In genomic region chr6:87542027-87542426, GRCm38 (mm10) we compare ENCODE assay signal across 9 mouse cellular contexts. TPM values are rescaled to one million over a fixed set of nuclear protein-coding genes. Genes with fewer than 3 reads are reported as not detected.
DNase-seq lines count a peak whose midpoint lies in the region; ATAC-seq lines count a peak whose summit lies in the region.
"Had no signal": no experiment of that assay in that cellular context is flagged by ENCODE, and none has a peak within 500 bp of the region (broad histone marks: within the 10 kb centered on the region; RNA-seq: fewer than 3 reads in every experiment).

No protein-coding gene starts in this region.

- no peak overlapping the region for H3K27ac ChIP-seq in lung, embryonic 15.5 days
- no peak overlapping the region for H3K27ac ChIP-seq in midbrain, embryonic 13.5 days
- H3K27ac ChIP-seq: heart, embryonic 13.5 days had no signal

- no peaks in the 10 kb centered on the region for H3K36me3 ChIP-seq in lung, embryonic 15.5 days
- no peaks in the 10 kb centered on the region; the same call in 1 of the 2 replicates for H3K36me3 ChIP-seq in splenic B cell, adult 2 months (ENCODE audit: control insufficient read depth, insufficient read depth, low read length, poor library complexity, severe bottlenecking)
- peaks cover 5% of the 10 kb centered on the region; the same call in 1 of the 2 replicates for H3K36me3 ChIP-seq in midbrain, embryonic 13.5 days
- H3K36me3 ChIP-seq: heart, embryonic 13.5 days had no signal

- DNase-seq in gastrocnemius, adult 18-20 months (ENCODE audit: low spot score), result peak; percentile 10
- no peak for DNase-seq in gastrocnemius, postnatal 10 days
- peak; percentile 53 for DNase-seq in adrenal gland, adult 2 months
- DNase-seq in splenic B cell, adult 2 months (ENCODE audit: low read depth, low spot score), result peak; percentile 91
- DNase-seq in cerebellum, postnatal 36 days, result no peak

- no peak overlapping the region for H3K4me3 ChIP-seq in lung, embryonic 15.5 days
- H3K4me3 ChIP-seq in midbrain, embryonic 13.5 days (replicated peaks), result no peak overlapping the region
- H3K4me3 ChIP-seq: heart, embryonic 13.5 days had no signal

- no peaks in the 10 kb centered on the region for H3K4me1 ChIP-seq in lung, embryonic 15.5 days
- H3K4me1 ChIP-seq in midbrain, embryonic 13.5 days (replicated peaks), result peaks cover 13% of the 10 kb centered on the region

- no peaks in the 10 kb centered on the region for H3K9me3 ChIP-seq in lung, embryonic 15.5 days
- peaks cover 10% of the 10 kb centered on the region for H3K9me3 ChIP-seq in midbrain, embryonic 13.5 days

- 29% methylated on average over 9 of the region's 9 CpGs for WGBS in lung, embryonic 15.5 days
- WGBS in midbrain, embryonic 13.5 days, result 85% methylated on average over 9 of the region's 9 CpGs

- no peak overlapping the region for H3K9ac ChIP-seq in lung, embryonic 15.5 days
- no peak overlapping the region for H3K9ac ChIP-seq in midbrain, embryonic 13.5 days (replicated peaks)
- H3K9ac ChIP-seq: heart, embryonic 13.5 days had no signal

- H3K27me3 ChIP-seq in lung, embryonic 15.5 days, result no peaks in the 10 kb centered on the region
- no peaks in the 10 kb centered on the region for H3K27me3 ChIP-seq in splenic B cell, adult 2 months (ENCODE audit: control insufficient read depth, insufficient read depth, low read length, poor library complexity, severe bottlenecking)
- H3K27me3 ChIP-seq in midbrain, embryonic 13.5 days, result no peaks in the 10 kb centered on the region; the same call in 1 of the 2 replicates

- H3K4me2 ChIP-seq in lung, embryonic 15.5 days, result no peak overlapping the region
- H3K4me2 ChIP-seq in midbrain, embryonic 13.5 days (replicated peaks), result no peak overlapping the region
- H3K4me2 ChIP-seq: heart, embryonic 13.5 days had no signal

- peak; percentile 74 to 80 for ATAC-seq in hematopoietic stem cell, adult 5-6 weeks (replicated peaks in 1 of 2; ENCODE audit: insufficient read depth in 1 of 2, low FRiP score in 2 of 2, low TSS enrichment in 1 of 2, low read depth in 1 of 2, poor library complexity in 2 of 2, severe bottlenecking in 2 of 2)
- peak; percentile 73; the same call in 1 of the 2 replicates for ATAC-seq in lung, embryonic 15.5 days (ENCODE audit: borderline replicate concordance, extremely low read depth, low FRiP score, low TSS enrichment)
- ATAC-seq in midbrain, embryonic 13.5 days, result no peak

RNA-seq across cellular contexts. Expression of gene Arhgap25, which starts 9.0 kb away (rescaled TPM):
- under 1 TPM; 0.57 to 0.87 TPM for total RNA-seq in gastrocnemius, adult 18-20 months (2021)
- 1 to 10 TPM; 3.0 to 3.3 TPM for total RNA-seq in gastrocnemius, postnatal 10 days (2021)
- total RNA-seq in adrenal gland, adult 2 months (2021), result 1 to 10 TPM; 3.1 TPM
- polyA plus RNA-seq in adrenal gland, adult 2 months (2012; rRNA removed), result 0.39 and 0.49 TPM in 2 replicates
- total RNA-seq in hematopoietic stem cell, adult 5-6 weeks (2017), result 59.3 and 82.2 TPM in 2 replicates
- polyA plus RNA-seq in lung, embryonic 15.5 days (2015; fragmentation: Nextera tagmentation; extraction: Ambion mirVana), result 8.3 and 8.7 TPM in 2 replicates
- polyA plus RNA-seq in midbrain, embryonic 13.5 days (2015; fragmentation: Nextera tagmentation; extraction: Ambion mirVana), result 1.2 and 1.5 TPM in 2 replicates

RNA-seq across cellular contexts. Expression of gene Prokr1, which starts 48.5 kb away (rescaled TPM):
- total RNA-seq in gastrocnemius, adult 18-20 months (2021), result 1 to 10 TPM in 1 of 2 experiments, under 1 TPM in 1; 0.98 to 1.5 TPM
- total RNA-seq in gastrocnemius, postnatal 10 days (2021), result 1 to 10 TPM; 3.1 to 3.5 TPM
- total RNA-seq in adrenal gland, adult 2 months (2021), result under 1 TPM; 0.37 to 0.93 TPM
- polyA plus RNA-seq in adrenal gland, adult 2 months (2012; rRNA removed), result 0.13 and 0.23 TPM in 2 replicates
- total RNA-seq in hematopoietic stem cell, adult 5-6 weeks (2017), result 0.06 and 0.55 TPM in 2 replicates
- polyA plus RNA-seq in lung, embryonic 15.5 days (2015; fragmentation: Nextera tagmentation; extraction: Ambion mirVana), result 2.5 and 2.6 TPM in 2 replicates
- 2.1 and 2.5 TPM in 2 replicates for polyA plus RNA-seq in midbrain, embryonic 13.5 days (2015; fragmentation: Nextera tagmentation; extraction: Ambion mirVana)

Comparison
In these comparisons a context has a peak if more than half of its experiments do, and no peak if none do; other contexts are left out.
1. DNase-seq: peak in gastrocnemius, adult 18-20 months (single experiment), adrenal gland, adult 2 months (single experiment) and splenic B cell, adult 2 months (single experiment); none in gastrocnemius, postnatal 10 days (single experiment) and cerebellum, postnatal 36 days (0 of 2).
2. RNA of gene Arhgap25, which starts 9.0 kb away (total RNA-seq): 59.3 to 82.2 TPM in hematopoietic stem cell, adult 5-6 weeks; 3.0 to 3.3 TPM in gastrocnemius, postnatal 10 days, 3.1 TPM in adrenal gland, adult 2 months and 0.57 to 0.87 TPM in gastrocnemius, adult 18-20 months; every median in the first group is over 10 times any median in the second.